Mouse (Mus musculus) testis, adult 2 months (tissue): ENCODE data around the gene Vti1a. TPM values are rescaled to one million over a fixed set of nuclear protein-coding genes. Genes with fewer than 3 reads are reported as not detected.

Source experiments
- H3K27ac ChIP-seq: fragments of 200-500 bp; 2 replicates; pipeline ENCODE4 v1.5.1; 2012; ENCODE audit warnings: low read depth, low read length; ENCODE audit not compliant: control insufficient read depth, insufficient read depth
- H3K27me3 ChIP-seq: fragments of 200-500 bp; 2 replicates; pipeline ENCODE4 v1.6.1; 2012; ENCODE audit warnings: mild to moderate bottlenecking, low read length, moderate library complexity; ENCODE audit not compliant: control insufficient read depth, insufficient read depth
- H3K36me3 ChIP-seq: fragments of 200-500 bp; 2 replicates; pipeline ENCODE4 v1.6.1; 2012; ENCODE audit warnings: mild to moderate bottlenecking, low read length; ENCODE audit not compliant: control insufficient read depth, insufficient read depth
- H3K4me1 ChIP-seq: fragments of 200-500 bp; 2 replicates; pipeline ENCODE4 v1.6.1; 2012; ENCODE audit warnings: low read length; ENCODE audit not compliant: control insufficient read depth, insufficient read depth
- H3K4me3 ChIP-seq: fragments of 200-500 bp; 2 replicates; pipeline ENCODE4 v1.5.1; 2012; ENCODE audit warnings: low read depth, mild to moderate bottlenecking, low read length, moderate library complexity, mixed read lengths; ENCODE audit not compliant: control insufficient read depth
- CTCF ChIP-seq: fragments of 200-500 bp; IDR thresholded peaks from 2 replicates; pipeline ENCODE4 v1.5.1; 2012; ENCODE audit warnings: low read depth, mild to moderate bottlenecking, inconsistent platforms, low read length, moderate library complexity; ENCODE audit not compliant: control insufficient read depth, insufficient read depth, insufficient replicate concordance
- POLR2A ChIP-seq: fragments of 200-500 bp; IDR thresholded peaks from 2 replicates; pipeline ENCODE4 v1.6.1; 2012; ENCODE audit warnings: low read depth, mild to moderate bottlenecking, inconsistent platforms, low read length, moderate library complexity; ENCODE audit not compliant: control insufficient read depth
- polyA plus RNA-seq: library from polyadenylated mRNA; depleted of rRNA; stranded (reverse); fragments of >200 nt; gene quantifications from 2 replicates; pipeline ENCODE4 v1.2.3, GENCODE M21; 2012

The Vti1a gene
- polyA plus RNA-seq, 1 experiment = 4.7 TPM

- Histone ChIP-seq H3K4me1 (peaks cover 7% of the 10 kb centered on the region), H3K27ac (no peak overlapping the region), H3K27me3 (no peaks in the 10 kb centered on the region), H3K36me3 (no peaks in the 10 kb centered on the region), H3K4me3 (no peak overlapping the region)
- no peak for TF ChIP-seq CTCF
- TF ChIP-seq POLR2A = no peak
Measured at GRCm38 (mm10) chr19:55626483-55626882, 310.4 kb downstream of the Vti1a start.

GRCm38 (mm10) chr19:55626952-55627351, 310.9 kb downstream of the Vti1a start:
- Histone ChIP-seq H3K27ac (no peak overlapping the region), H3K36me3 (no peaks in the 10 kb centered on the region), H3K4me3 (no peak overlapping the region), H3K27me3 (no peaks in the 10 kb centered on the region), H3K4me1 (peaks cover 7% of the 10 kb centered on the region)
- TF ChIP-seq CTCF = no peak
- no peak for TF ChIP-seq POLR2A

- Histone ChIP-seq H3K27ac (no peak overlapping the region), H3K36me3 (no peaks in the 10 kb centered on the region), H3K27me3 (no peaks in the 10 kb centered on the region), H3K4me3 (no peak overlapping the region), H3K4me1 (no peaks in the 10 kb centered on the region)
- TF ChIP-seq CTCF (no peak), POLR2A (no peak)
Measured at GRCm38 (mm10) chr19:55635488-55635887, 319.4 kb downstream of the Vti1a start.

GRCm38 (mm10) chr19:55640251-55640650, 324.2 kb downstream of the Vti1a start:
- Histone ChIP-seq H3K4me3 (no peak overlapping the region), H3K27me3 (no peaks in the 10 kb centered on the region), H3K4me1 (peaks cover 9% of the 10 kb centered on the region; the same call in 1 of the 2 replicates), H3K36me3 (no peaks in the 10 kb centered on the region), H3K27ac (no peak overlapping the region)
- TF ChIP-seq CTCF (no peak), POLR2A (no peak)

GRCm38 (mm10) chr19:55641891-55642290, 325.8 kb downstream of the Vti1a start:
- TF ChIP-seq POLR2A (no peak), CTCF (no peak)
- no peaks in the 10 kb centered on the region for H3K27me3 ChIP-seq
- H3K4me3 ChIP-seq = no peak overlapping the region
- H3K36me3 ChIP-seq = no peaks in the 10 kb centered on the region
- no peak overlapping the region for H3K27ac ChIP-seq
- H3K4me1 ChIP-seq = peaks cover 9% of the 10 kb centered on the region; the same call in 1 of the 2 replicates

GRCm38 (mm10) chr19:55642361-55642760, 326.3 kb downstream of the Vti1a start:
- Histone ChIP-seq H3K27me3 (no peaks in the 10 kb centered on the region), H3K4me3 (no peak overlapping the region), H3K4me1 (peaks cover 9% of the 10 kb centered on the region; the same call in 1 of the 2 replicates), H3K36me3 (no peaks in the 10 kb centered on the region), H3K27ac (no peak overlapping the region)
- no peak for TF ChIP-seq CTCF
- no peak for TF ChIP-seq POLR2A

GRCm38 (mm10) chr19:55643288-55643901, 327.3 kb downstream of the Vti1a start:
- H3K27ac ChIP-seq = no peak overlapping the region
- no peaks in the 10 kb centered on the region for H3K36me3 ChIP-seq
- H3K4me1 ChIP-seq = peaks cover 9% of the 10 kb centered on the region; the same call in 1 of the 2 replicates
- peak overlapping the region; percentile 20; the same call in 1 of the 2 replicates for H3K4me3 ChIP-seq
- H3K27me3 ChIP-seq = no peaks in the 10 kb centered on the region
- TF ChIP-seq POLR2A (no peak), CTCF (no peak)

GRCm38 (mm10) chr19:55643931-55644330, 327.8 kb downstream of the Vti1a start:
- H3K36me3 ChIP-seq = no peaks in the 10 kb centered on the region
- H3K27ac ChIP-seq = no peak overlapping the region
- no peaks in the 10 kb centered on the region for H3K27me3 ChIP-seq
- no peak overlapping the region for H3K4me3 ChIP-seq
- no peak for TF ChIP-seq POLR2A
- peaks cover 9% of the 10 kb centered on the region; the same call in 1 of the 2 replicates for H3K4me1 ChIP-seq
